Mouse (Mus musculus) intestine, embryonic 14.5 days (tissue): ENCODE measurements around the gene Chd1l. TPM values are rescaled to one million over a fixed set of nuclear protein-coding genes. Genes with fewer than 3 reads are reported as not detected.
A peak's percentile ranks its signal among the peaks of the same experiment; 100 is the strongest.

Experiments
- ATAC-seq: fragments of 200-750 bp; cut with Nextera tagmentation; replicated peaks from 2 replicates; pipeline ENCODE4 v1.8.0; 2017; ENCODE audit warnings: low read depth, moderate number of reproducible peaks, moderate TSS enrichment, moderate library complexity; ENCODE audit not compliant: low FRiP score, low TSS enrichment
- DNase-seq: peaks from one replicate; pipeline ENCODE4 v3.0.0-alpha.2; 2018; ENCODE audit warnings: low spot score
- H3K27ac ChIP-seq: fragments of 300-500 bp; sonication (generic); 2 replicates; pipeline ENCODE4 v1.5.1; 2014; ENCODE audit warnings: low read depth, mild to moderate bottlenecking, control low read depth
- H3K27me3 ChIP-seq: fragments of 300-500 bp; sonication (generic); replicated peaks from 2 replicates; pipeline ENCODE4 v1.6.1; 2014; ENCODE audit warnings: low read length, control low read depth; ENCODE audit not compliant: control insufficient read depth, insufficient read depth
- H3K36me3 ChIP-seq: fragments of 300-500 bp; sonication (generic); 2 replicates; pipeline ENCODE4 v1.6.1; 2014; ENCODE audit warnings: low read length, control low read depth; ENCODE audit not compliant: control insufficient read depth, insufficient read depth
- H3K4me1 ChIP-seq: fragments of 300-500 bp; sonication (generic); replicated peaks from 2 replicates; pipeline ENCODE4 v1.6.1; 2014; ENCODE audit warnings: low read length, control low read depth, mixed read lengths; ENCODE audit not compliant: control insufficient read depth, insufficient read depth
- H3K4me2 ChIP-seq: fragments of 300-500 bp; sonication (generic); 2 replicates; pipeline ENCODE4 v1.6.1; 2014; ENCODE audit warnings: low read length
- H3K4me3 ChIP-seq: fragments of 300-500 bp; sonication (generic); 2 replicates; pipeline ENCODE4 v1.5.1; 2014; ENCODE audit warnings: low read depth, low read length, control low read depth, mixed read lengths
- H3K9ac ChIP-seq: fragments of 300-500 bp; sonication (generic); 2 replicates; pipeline ENCODE4 v1.6.1; 2014; ENCODE audit warnings: mild to moderate bottlenecking, low read length
- H3K9me3 ChIP-seq: fragments of 300-500 bp; sonication (generic); 2 replicates; pipeline ENCODE4 v1.6.1; 2016; ENCODE audit warnings: low read length, control low read depth; ENCODE audit not compliant: control insufficient read depth
- WGBS: fragments of 180-500 bp; shearing (Covaris S2); extraction: QIAGEN DNeasy Blood & Tissue Kit; methylation state at CpG from one replicate; pipeline ENCODE4 v1.1.7; 2014; 5-methylcytosine and 5-hydroxymethylcytosine counted together
- polyA plus RNA-seq: library from polyadenylated mRNA; unstranded; fragments of >200 nt; fragmentation: Nextera tagmentation; extraction: Ambion mirVana; gene quantifications from 2 replicates; pipeline ENCODE4 v1.2.1, GENCODE M21; 2014

The Chd1l gene
- polyA plus RNA-seq, 1 experiment from 2014 or later, result 20.2 TPM

DNA sequence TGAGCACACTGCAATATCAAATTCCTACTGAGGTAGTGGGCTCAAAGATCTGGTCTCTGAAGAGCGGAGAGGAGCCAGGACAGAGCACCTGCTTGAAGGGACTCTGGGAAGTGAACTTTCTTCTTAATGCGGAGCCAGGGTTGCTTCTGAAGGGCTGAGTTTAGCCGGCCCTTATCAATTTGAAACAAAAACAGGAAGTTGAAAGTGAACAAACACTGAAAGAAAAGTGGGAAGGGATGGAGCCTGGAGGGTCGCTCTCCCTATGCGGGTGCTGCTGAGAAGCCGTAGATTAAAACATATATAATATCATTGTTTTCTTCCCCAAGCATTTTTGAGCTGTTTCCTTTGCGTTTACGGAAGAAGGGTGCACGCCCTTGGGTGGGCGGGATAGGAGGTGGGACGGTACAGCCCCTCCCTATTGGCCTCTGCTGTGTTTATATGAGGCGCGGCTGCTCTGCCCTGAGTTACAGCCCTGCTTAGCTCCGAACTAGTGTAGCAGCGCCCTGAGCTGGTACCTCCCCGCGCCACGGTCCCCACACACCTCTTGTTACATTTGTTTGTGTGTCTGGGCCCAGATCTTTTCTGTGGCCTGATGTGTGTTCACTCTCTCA, 18.5 kb upstream of the Chd1l start, which contains the start of gene Fmo5:
Gene Fmo5 (plus strand): TSS at position 414 of the 611 bp plus-strand sequence.
- no peaks in the 10 kb centered on the region for H3K9me3 ChIP-seq
- peak; percentile 93 for ATAC-seq

DNA sequence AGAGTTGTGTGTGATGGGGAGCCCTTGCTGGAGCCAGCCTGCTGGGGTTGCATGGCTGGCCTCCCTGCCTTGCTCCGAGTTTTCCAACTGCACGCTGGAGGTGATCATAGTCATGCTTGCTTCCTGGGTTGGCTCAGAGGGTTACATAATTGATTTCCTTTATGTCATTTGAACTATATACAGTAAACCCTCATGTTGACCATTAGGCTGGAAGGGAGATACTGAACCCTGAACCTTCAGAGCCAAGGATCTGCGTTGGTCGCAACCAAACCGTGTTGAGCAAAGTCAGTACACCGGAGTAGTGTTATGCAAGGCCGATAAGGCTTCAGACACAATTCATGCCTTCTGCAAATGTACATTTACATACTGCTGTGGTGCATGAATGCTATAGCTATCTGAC, 17.9 kb upstream of the Chd1l start:
- Histone ChIP-seq H3K27ac (no peak overlapping the region), H3K4me3 (peak overlapping the region; percentile 52), H3K36me3 (no peaks in the 10 kb centered on the region), H3K9ac (no peak overlapping the region), H3K4me2 (peak overlapping the region; percentile 80), H3K9me3 (no peaks in the 10 kb centered on the region), H3K4me1 (no peaks in the 10 kb centered on the region; the same call in 1 of the 2 replicates), H3K27me3 (no peaks in the 10 kb centered on the region)
- no peak for ATAC-seq
- WGBS, result 68% methylated on average over 7 of the region's 7 CpGs
- DNase-seq, result no peak

More for the DNA sequence above, 18.5 kb upstream of the Chd1l start, which contains the start of gene Fmo5:
- H3K27me3 ChIP-seq, result no peaks in the 10 kb centered on the region
- no peaks in the 10 kb centered on the region for H3K36me3 ChIP-seq
- 1% methylated on average over 18 of the region's 18 CpGs for WGBS
- 0 out of 2 replicates have a peak within 1 kb of the TSS, but pooled peaks have one; percentile 6 for H3K27ac ChIP-seq
- no peaks in the 10 kb centered on the region; the same call in 1 of the 2 replicates for H3K4me1 ChIP-seq
- H3K9ac ChIP-seq, result peak within 1 kb of the TSS; percentile 32
- peak within 1 kb of the TSS; percentile 52 for H3K4me3 ChIP-seq
- peak; percentile 77 for DNase-seq
- peak within 1 kb of the TSS; percentile 80 for H3K4me2 ChIP-seq

DNA sequence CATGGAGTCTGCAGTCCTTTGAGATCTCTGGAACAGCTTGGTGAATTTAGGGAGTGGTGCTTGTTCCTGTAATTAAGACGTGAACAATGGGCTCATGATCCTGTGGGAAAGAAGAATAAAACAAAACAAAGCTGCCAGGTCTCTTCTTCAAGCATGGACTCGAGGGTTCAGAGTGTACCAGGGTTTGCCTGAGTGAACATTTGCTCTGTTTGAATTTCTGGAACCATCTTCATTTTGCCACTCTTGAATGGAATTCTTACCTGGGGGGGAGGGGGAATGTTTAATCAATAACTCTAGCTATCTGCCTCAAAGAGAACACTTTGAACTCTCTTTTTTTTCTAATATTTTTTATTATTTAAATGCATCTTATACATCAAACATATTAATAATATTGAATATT, 14.6 kb upstream of the Chd1l start:
- no peaks in the 10 kb centered on the region for H3K9me3 ChIP-seq
- no peak overlapping the region for H3K27ac ChIP-seq
- WGBS, result 49% methylated on average over 2 of the region's 2 CpGs
- no peak for DNase-seq
- H3K4me2 ChIP-seq, result no peak overlapping the region
- H3K4me1 ChIP-seq, result no peaks in the 10 kb centered on the region; the same call in 1 of the 2 replicates
- no peak for ATAC-seq
- H3K9ac ChIP-seq, result no peak overlapping the region
- no peaks in the 10 kb centered on the region for H3K27me3 ChIP-seq
- H3K4me3 ChIP-seq, result no peak overlapping the region
- H3K36me3 ChIP-seq, result no peaks in the 10 kb centered on the region

DNA sequence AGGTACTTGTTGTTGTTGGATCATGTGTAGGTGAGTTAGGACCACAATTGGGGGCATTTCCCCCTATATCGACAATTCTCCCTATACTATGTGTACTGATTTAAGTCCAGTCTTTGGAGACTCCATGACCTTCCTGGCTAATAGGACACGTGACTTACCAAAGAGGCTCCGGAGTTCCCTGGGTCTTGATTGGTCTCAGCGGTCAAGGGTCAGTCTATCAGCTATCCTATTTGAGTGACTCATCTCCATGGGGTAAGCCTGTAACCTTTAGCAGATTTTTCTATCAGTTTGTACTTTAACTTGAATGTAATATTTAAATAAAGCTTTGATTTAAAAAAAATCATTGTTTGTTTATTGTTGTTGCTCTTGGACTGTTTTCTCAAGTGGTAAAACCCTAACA, 10.7 kb upstream of the Chd1l start:
- Histone ChIP-seq H3K4me3 (no peak overlapping the region), H3K4me1 (no peaks in the 10 kb centered on the region), H3K9ac (no peak overlapping the region), H3K27ac (no peak overlapping the region), H3K36me3 (no peaks in the 10 kb centered on the region), H3K4me2 (no peak overlapping the region), H3K9me3 (no peaks in the 10 kb centered on the region), H3K27me3 (no peaks in the 10 kb centered on the region)
- ATAC-seq (no peak), DNase-seq (no peak)
- WGBS, result 78% methylated on average over 4 of the region's 4 CpGs

DNA sequence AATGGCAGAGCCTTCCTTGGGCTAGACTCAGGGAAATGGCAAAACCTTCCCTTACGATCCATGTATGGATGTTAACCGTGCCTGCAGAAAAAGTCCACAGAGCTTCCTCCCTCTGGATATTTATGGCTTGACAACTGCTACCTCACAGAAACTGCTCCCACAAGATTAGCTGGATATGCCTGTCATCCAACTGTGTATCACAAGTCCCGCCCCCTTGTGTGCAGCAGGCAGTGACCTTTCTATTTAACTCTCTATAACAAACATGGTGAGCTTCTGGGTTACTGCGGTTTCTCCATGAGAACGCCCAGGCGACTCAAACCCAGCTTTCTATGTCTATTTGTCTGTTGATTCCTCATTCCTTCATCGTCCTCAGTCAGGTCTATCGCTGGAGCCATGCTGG, 7.9 kb upstream of the Chd1l start:
- 66% methylated on average over 8 of the region's 8 CpGs for WGBS
- Histone ChIP-seq H3K36me3 (no peaks in the 10 kb centered on the region), H3K9me3 (no peaks in the 10 kb centered on the region), H3K27ac (no peak overlapping the region), H3K4me2 (no peak overlapping the region), H3K27me3 (no peaks in the 10 kb centered on the region), H3K4me1 (no peaks in the 10 kb centered on the region), H3K9ac (no peak overlapping the region), H3K4me3 (no peak overlapping the region)
- DNase-seq (no peak), ATAC-seq (no peak)

DNA sequence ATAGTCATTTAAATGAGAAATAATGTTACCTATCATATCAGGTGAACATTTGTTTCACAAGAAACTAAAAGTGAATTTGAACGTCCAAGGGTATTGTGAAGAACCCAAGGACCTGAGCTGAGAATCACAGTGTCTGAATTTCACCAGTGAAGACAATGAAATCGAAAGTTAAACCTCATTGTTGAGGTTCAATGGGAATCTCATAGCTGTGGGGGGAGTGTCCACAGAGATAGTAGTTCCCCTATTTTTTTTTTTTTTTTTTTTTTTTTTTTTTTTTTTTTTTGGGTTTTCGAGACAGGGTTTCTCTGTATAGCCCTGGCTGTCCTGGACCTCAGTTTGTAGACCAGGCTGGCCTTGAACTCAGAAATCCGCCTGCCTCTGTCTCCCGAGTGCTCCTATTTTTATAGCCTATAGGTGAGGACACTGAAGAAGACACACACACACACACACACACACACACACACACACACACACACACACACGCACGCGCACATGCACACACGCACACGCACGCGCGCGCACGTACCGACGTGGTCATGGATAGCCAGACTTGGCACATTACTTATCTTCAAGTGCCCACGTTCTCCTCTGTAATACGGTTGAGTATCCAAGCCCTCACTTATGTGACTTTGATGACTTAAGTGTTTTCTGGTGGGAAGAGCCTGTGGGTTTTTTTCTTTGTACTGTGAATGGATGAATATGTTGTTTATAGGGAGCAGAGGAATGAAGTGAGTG, 7.3 kb upstream of the Chd1l start:
- ATAC-seq, result no peak
- Histone ChIP-seq H3K4me3 (no peak overlapping the region), H3K4me2 (no peak overlapping the region), H3K4me1 (no peaks in the 10 kb centered on the region), H3K27ac (no peak overlapping the region), H3K9me3 (no peaks in the 10 kb centered on the region), H3K27me3 (no peaks in the 10 kb centered on the region), H3K9ac (no peak overlapping the region), H3K36me3 (no peaks in the 10 kb centered on the region)
- no peak for DNase-seq
- 96% methylated on average over 19 of the region's 19 CpGs for WGBS

DNA sequence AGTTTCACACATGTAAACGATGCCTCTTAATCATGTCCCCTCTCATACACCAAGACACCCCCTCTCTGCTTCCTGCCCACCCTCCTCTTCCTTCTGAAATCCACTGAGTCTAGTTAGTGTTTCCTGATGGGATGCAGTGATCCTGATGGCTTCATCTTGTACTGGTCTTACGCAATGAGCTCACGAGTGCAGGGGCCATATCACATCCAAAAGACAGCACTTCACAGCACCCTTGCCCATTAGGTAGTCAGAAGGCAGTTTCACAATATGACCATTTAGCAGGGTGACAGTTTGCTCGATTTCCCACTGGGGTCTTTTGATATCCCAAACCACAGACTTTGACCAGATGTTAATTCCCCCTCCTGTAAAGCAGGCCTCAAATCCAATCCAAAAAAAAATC, 5.9 kb upstream of the Chd1l start:
- Histone ChIP-seq H3K36me3 (no peaks in the 10 kb centered on the region), H3K9me3 (no peaks in the 10 kb centered on the region), H3K4me1 (no peaks in the 10 kb centered on the region), H3K4me2 (no peak overlapping the region), H3K27ac (no peak overlapping the region), H3K4me3 (no peak overlapping the region), H3K27me3 (no peaks in the 10 kb centered on the region), H3K9ac (no peak overlapping the region)
- DNase-seq (no peak), ATAC-seq (no peak)
- 89% methylated on average over 4 of the region's 4 CpGs for WGBS

GRCm38 (mm10) chr3:97615154-97615553, 5.2 kb upstream of the Chd1l start:
- H3K27me3 ChIP-seq, result no peaks in the 10 kb centered on the region
- H3K9me3 ChIP-seq, result no peaks in the 10 kb centered on the region
- no peak overlapping the region for H3K27ac ChIP-seq
- no peak overlapping the region for H3K4me2 ChIP-seq
- no peak overlapping the region for H3K9ac ChIP-seq
- no peaks in the 10 kb centered on the region for H3K36me3 ChIP-seq
- ATAC-seq (peak; percentile 61), DNase-seq (peak; percentile 64)
- WGBS, result 18% methylated on average over 1 of the region's 1 CpGs
- H3K4me1 ChIP-seq, result no peaks in the 10 kb centered on the region
- no peak overlapping the region for H3K4me3 ChIP-seq
